Mouse (Mus musculus) myocyte (in vitro differentiated cells): ENCODE measurements around the gene Gm8369.
"Not testable (repeated sequence)": the region's sequence is repeated elsewhere in the genome, so short reads cannot be mapped to it uniquely, and the experiment has no call there.

Experiments used
- CEBPB ChIP-seq: IDR thresholded peaks from 2 replicates; pipeline ENCODE4 v1.6.1; 2011; ENCODE audit warnings: mild to moderate bottlenecking, moderate library complexity; ENCODE audit not compliant: poor library complexity, insufficient read depth, severe bottlenecking
- E2F4 ChIP-seq: IDR thresholded peaks from one replicate; pipeline ENCODE4 v1.6.1; 2011; ENCODE audit warnings: mild to moderate bottlenecking, control low read depth, moderate library complexity; ENCODE audit not compliant: insufficient read depth
- MAX ChIP-seq: IDR thresholded peaks from one replicate; pipeline ENCODE4 v1.6.1; 2011; ENCODE audit warnings: low read depth, mild to moderate bottlenecking, control low read depth
- MYOD1 ChIP-seq, 3 experiments: IDR thresholded peaks; one replicate each; pipeline ENCODE4 v1.6.1; 2011; ENCODE audit warnings: control low read depth in 2 of 3, low read depth in 2 of 3, mild to moderate bottlenecking in 2 of 3, moderate library complexity in 1 of 3; ENCODE audit not compliant: insufficient read length in 2 of 3, control insufficient read depth in 1 of 3
- MYOG ChIP-seq, 3 experiments: IDR thresholded peaks; one replicate each; pipeline ENCODE4 v1.6.1; 2011; ENCODE audit warnings: control low read depth in 2 of 3, low read depth in 2 of 3, mild to moderate bottlenecking in 2 of 3; ENCODE audit not compliant: insufficient read length in 2 of 3, control insufficient read depth in 1 of 3, insufficient read depth in 1 of 3
- POLR2A ChIP-seq: IDR thresholded peaks from one replicate; pipeline ENCODE4 v1.6.1; 2011; ENCODE audit warnings: low read depth, mild to moderate bottlenecking, control low read depth, moderate library complexity; ENCODE audit not compliant: insufficient read length
- POLR2AphosphoS2 ChIP-seq: IDR thresholded peaks from one replicate; pipeline ENCODE4 v1.6.1; 2011; ENCODE audit warnings: low read depth, control low read depth; ENCODE audit not compliant: insufficient read length
- SRF ChIP-seq: IDR thresholded peaks from one replicate; pipeline ENCODE4 v1.6.1; 2011; ENCODE audit warnings: low read depth; ENCODE audit not compliant: control insufficient read depth, insufficient read length
- TCF12 ChIP-seq: IDR thresholded peaks from one replicate; pipeline ENCODE4 v1.6.1; 2011; ENCODE audit warnings: mild to moderate bottlenecking, control low read depth; ENCODE audit not compliant: poor library complexity, insufficient read depth, severe bottlenecking
- TCF3 ChIP-seq: IDR thresholded peaks from one replicate; pipeline ENCODE4 v1.6.1; 2011; ENCODE audit warnings: low read depth, control low read depth; ENCODE audit not compliant: insufficient read length
- USF1 ChIP-seq: IDR thresholded peaks from one replicate; pipeline ENCODE4 v1.6.1; 2011; ENCODE audit warnings: low read depth, mild to moderate bottlenecking, control low read depth, moderate library complexity

GRCm38 (mm10) chr19:11518356-11518755 lies 32.6 kb downstream of the Gm8369 start:
- not testable (repeated sequence) for TF ChIP-seq USF1; SRF; POLR2A; POLR2AphosphoS2; E2F4; MAX; MYOD1 (IDR thresholded peaks at IDR 0.05; ENCODE audit: control insufficient read depth in 1 of 3, insufficient read length in 2 of 3, low read depth in 2 of 3); CEBPB; MYOG (IDR thresholded peaks at IDR 0.05; ENCODE audit: control insufficient read depth in 1 of 3, insufficient read depth in 1 of 3, insufficient read length in 2 of 3, low read depth in 2 of 3); TCF12; TCF3
